Mouse (Mus musculus) Muller cell, postnatal 12 days (primary cell): ENCODE data around the gene Herpud1.

Experiments
- DNase-seq: peaks from one replicate; pipeline ENCODE4 v3.0.0-alpha.2; 2015; ENCODE audit errors: inconsistent ontology term

The Herpud1 gene

DNA sequence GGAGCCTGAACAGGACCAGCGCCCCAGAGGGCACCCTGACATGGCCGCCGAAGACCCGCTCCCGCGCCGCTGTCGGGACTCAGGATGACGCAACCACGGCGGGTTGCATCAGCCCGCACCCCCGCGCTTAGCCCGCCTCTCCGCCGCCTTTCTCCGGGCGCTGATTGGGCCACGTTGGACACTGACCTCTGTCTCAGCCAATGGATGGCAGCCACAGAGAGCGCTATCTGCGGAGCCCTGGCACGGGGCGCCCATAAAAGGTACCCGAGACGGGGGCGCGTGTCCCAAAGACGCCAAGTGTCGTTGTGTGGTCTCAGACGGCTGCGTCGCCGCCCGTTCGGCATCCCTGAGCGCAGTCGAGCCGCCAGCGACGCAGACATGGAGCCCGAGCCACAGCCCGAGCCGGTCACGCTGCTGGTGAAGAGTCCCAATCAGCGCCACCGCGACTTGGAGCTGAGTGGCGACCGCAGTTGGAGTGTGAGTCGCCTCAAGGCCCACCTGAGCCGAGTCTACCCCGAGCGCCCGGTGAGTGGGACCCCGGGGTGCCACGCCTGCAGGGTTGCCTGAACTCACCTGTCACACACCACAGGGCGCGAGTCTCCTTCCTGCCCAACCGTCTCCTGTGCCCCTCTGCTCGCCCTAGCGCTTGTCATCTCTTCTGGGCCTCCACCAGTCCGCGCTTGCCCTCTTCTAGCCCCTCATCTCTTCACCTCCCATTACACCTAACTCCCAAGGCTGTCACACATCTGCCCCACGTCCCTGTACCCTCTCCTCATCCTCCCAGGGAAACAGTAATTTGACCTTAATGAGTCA is at the start of gene Herpud1:
Gene Herpud1 (plus strand): TSS at position 225 of the 813 bp plus-strand sequence.
- DNase-seq, result peak; percentile 97

DNA sequence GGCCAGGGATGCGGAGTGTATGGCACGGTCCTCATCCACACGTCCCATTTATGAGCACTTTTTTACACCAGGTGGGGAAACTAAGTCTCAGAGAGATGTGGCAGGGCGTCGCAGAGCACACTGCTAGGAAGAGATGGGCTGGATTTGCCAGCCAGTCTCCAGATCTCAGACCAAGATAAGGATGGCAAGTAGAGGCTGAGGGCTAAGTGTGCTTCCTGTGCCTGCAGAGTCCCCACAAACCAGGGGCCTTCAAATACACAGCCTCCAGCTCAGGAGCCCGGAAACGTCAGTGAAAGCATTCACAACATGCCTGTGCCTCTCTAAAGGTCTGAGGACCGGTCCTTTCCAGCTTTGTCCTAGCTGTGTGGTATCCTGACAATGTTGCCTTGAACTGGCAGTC is 48.7 kb upstream of the Herpud1 start:
- no peak for DNase-seq

DNA sequence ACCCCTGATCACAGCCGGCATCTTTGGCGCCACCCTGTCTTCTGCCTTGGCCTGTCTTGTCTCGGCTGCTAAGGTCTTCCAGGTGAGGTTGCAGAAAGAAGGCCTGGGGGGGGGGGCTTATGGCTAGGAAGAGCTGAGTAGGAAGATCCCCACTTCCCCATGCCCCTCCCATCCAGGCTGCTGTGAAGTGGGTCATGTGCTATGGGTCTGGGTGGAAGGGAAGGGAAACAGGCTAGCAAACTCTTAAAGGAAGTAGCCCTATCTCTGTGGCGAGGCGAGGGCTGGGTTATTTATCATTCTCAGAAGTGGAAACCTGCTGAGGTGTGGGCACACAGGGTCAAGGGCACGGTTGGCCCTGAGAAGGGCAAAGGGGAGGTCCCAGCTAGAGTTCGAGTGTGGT is 45.4 kb upstream of the Herpud1 start:
- DNase-seq, result no peak

DNA sequence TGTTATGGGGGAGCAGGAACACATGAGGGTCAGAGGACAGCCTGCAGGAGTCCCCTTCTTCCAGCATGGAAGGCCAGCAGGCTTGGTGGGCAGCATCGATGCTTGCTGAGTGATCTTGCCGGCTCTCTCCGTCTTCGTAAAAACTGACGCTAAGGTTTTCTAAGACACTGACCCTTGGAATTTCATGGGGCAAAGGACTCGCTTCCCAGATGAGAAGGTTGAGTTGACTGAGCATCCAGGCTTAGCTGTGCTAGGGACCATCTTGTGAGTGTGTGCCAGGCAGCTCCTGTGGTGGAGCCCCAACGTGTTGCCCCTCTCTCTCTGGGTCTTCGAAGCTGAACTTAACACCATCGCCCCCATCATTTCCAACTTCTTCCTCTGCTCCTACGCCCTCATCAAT is 43.5 kb upstream of the Herpud1 start:
- DNase-seq, result no peak

DNA sequence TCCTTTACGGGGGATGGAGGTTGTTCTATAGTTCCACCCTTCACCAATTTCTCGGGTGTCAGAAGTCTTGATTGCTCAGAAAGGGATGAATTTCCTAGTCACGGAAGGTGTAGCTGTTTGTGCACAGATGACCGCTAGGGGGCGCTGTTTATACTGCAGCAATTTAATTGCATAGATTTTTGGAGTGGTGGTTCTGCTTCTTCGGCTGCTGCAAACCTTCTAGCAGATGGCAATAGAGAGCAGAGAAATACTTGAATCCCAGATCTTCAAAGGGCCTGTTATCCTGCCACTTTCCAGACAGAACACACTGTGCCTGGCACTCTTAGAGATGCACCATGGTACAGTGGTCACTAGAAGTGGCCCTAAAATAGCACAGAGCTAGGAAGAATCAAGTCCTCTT is 42.9 kb upstream of the Herpud1 start:
- DNase-seq, result peak; percentile 42

DNA sequence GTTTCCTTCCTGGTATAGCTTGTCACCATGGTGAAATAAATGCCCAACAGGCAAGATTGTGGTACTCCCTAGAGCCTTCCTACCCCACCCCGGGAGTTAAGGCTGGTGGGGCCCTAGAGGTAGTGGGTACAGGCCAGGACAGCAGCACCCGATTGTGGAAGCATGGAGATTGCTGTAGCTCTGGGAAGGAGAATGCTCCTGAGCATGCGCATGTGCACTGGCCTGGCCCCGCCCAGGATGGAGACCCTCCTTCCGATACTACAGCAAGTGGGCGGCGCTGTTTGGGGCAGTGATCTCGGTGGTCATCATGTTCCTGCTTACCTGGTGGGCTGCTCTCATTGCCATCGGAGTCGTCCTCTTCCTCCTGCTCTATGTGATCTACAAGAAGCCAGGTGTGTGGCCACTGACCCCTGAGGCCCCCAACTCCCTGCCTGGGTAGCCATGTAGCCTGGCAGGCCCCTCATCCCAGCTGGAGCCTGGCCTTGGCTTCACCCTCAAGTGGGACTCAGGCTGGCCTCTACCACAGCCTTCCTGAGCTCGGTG is 42.4 kb upstream of the Herpud1 start:
- no peak for DNase-seq

DNA sequence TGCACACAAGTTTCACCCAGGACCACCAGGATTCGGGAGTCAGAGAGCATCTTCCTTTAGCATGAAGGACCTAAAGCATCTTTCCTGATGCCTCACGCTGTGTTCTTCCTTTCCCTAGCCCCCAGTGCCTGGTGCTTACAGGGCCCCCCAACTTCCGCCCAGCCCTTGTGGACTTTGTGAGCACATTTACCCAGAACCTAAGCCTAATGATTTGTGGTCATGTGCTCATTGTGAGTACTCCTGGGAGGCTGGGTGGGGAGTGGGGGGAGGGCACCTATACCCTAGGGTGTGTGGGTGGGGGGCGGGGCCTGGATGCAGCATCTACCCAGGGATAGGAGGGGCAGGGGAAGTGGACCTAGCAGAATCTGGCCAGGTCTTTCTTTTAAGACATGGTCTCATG is 40.6 kb upstream of the Herpud1 start:
- DNase-seq, result no peak

DNA sequence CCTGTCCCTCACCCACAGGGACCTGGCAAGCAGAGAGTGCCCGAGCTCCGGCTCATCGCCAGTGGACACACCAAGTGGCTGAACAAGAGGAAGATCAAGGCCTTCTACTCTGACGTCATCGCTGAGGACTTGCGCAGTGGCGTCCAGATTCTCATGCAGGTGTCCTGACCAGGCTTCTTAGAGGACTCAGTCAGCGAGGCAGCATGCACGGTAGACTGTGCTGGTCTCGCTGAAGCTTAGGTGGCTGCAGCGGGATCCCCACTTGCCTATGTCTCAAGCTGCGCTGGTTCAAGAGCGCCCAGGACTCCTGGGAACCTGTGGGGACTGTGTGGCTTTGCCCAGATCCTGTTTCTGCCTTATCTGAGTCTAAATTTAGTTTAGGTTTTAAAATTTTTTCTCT is 40.0 kb upstream of the Herpud1 start:
- DNase-seq, result no peak

DNA sequence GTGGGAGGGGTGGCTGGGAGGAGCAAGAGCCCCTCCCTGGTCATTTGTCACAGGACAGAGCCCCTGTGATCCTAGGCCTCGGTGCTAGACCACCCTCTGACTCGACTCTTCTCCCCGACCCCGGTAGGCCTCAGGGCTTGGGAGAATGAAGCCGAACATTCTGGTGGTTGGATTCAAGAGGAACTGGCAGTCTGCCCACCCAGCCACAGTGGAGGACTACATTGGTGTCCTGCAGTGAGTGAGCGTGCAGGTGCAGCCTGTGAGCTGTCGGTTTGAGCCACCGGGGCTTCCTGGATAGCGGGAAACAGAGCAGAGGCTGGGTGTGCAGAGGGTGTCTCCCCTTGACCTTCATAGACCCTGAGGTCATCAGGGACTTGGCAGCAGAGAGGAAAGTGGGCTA is 37.8 kb upstream of the Herpud1 start:
- DNase-seq, result peak; percentile 61

DNA sequence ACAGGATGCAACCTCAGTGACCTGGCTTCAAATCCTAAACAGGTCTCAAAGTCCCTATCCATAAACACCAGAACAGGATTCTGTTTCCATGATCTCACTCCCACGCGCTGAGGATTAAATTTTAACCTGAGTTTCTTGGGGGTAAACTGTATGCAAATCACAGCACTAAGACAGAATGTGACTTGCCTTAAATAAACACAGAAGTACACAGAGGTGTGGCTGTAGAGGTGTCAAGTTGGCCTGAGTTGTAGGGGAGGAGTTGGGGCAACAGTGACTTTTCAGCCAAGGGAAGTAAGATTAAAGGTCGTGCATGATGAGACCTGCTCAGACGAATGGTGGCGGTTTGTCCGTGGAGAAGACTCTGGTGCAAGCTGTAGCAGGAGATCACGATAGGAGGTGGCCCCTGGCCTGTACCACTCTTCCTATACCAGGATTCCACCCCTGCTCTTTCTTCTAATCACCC is 32.1 kb upstream of the Herpud1 start:
- no peak for DNase-seq

DNA sequence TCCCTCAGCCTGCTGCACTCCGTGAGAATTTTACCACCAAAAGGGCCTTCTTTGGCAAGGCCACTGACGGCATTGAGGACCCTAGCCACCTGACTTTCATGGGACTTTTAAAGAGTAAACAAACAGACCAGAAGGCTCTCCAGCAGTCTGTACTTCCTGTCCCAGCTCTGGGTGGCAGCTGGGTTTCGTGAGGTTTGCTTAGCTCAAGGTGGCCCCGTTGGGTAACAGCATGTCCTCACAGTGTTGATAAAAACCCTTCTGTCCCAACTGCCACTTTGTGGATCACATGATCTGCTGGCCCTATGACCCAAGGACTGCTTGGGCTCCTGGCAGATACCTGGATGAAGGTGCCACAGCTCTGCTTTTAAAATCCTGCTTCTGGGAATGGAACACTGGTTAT is 31.7 kb upstream of the Herpud1 start:
- DNase-seq, result no peak

DNA sequence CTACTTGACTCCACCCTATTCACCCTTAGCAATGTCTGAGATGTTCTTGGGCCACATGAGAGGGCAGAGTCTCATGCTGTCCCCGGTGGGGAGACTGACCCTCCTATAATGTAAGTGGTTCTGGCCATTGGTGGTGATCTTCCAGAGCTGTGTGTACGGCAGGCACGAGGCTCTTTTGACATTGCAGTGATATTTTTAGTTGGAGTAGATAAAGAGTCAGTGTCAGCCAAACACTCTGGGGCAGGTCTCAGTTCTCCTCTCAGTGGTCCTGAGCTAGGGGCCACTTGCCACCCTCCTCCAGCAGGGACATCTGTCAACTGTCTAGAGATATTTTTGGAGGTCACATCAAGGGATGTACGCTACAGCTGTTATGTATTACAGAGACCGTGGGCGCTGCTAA is 29.0 kb upstream of the Herpud1 start:
- no peak for DNase-seq

DNA sequence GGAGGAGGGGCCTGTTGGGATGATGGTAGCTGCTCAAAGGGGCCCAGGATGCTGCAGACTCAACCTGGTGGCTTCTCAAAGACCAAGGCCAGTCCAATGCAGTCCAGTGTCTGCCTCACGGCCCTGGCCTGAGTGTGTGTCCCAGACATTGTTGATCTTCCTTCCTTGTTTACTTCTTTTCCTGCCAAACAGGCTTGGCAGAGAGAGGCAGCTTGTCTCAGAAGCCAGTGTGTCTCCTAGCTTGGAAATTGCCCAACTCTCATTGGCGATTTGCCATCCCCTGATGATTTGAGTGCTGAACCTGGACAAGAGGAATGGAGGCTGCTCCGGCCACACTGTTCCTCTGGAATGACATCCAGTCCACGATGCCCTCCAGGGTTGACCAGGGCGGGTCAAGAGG is 27.7 kb upstream of the Herpud1 start:
- peak; percentile 61 for DNase-seq

DNA sequence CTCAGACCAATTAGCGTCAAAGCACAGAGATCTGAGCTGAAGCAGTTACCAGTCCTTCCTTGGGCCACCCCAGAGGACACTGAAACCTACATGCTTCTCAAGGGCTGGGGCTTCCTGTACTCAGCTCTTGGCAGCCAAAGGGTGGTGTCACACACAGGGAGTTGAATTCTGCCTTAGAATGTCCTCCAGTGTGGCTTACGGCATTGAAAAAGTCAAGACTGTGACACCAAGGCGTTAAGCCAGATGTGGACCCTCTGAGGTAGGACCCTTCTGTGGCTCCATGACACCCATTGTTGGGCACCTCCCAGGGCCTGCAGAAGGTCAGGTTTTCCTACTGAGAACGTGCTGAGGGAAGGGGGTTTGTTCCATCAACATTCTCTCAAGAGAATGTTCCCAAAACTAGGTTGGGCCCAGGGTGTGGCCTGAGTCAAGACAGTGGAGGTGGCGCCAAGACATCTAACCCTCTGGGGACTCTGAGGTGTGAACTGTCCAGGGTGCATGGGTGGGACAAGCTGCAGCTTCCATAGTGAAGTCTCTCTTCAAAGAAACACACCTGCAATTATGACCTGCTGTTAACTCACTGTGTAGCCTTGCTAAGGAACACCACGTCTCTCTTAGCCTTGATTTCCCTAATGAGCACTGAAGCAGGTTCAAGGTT is 24.3 kb upstream of the Herpud1 start:
- no peak for DNase-seq

DNA sequence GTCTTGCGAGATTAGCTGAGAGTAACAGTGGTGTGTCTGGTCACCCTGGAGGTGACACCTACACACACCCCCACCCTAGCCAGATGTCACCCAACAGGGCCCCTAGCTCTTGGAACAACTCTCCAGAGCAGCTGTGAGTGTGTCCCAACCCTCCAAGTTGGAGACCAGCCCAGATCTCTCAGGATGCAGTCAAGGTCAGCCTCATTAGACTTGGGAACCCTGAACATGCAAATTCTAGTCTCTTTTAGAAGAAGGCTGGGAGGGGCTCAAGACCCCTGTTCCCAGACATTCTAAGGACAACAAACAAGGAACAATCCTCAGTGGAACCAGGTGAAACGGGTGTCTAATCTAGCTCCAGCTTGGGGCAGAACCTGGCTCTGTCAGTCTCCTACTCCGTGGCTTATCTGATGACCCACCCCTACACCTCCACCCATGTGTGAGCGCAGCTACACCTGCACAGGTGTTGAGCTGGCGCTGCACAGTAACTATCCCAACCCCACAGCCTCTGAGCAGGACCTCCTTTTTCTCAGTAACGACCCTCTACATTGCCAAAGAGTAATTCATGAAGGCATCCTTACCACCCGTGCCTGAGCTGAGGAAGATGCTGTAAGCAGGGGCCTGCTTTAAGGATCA is 23.5 kb upstream of the Herpud1 start:
- DNase-seq, result no peak

DNA sequence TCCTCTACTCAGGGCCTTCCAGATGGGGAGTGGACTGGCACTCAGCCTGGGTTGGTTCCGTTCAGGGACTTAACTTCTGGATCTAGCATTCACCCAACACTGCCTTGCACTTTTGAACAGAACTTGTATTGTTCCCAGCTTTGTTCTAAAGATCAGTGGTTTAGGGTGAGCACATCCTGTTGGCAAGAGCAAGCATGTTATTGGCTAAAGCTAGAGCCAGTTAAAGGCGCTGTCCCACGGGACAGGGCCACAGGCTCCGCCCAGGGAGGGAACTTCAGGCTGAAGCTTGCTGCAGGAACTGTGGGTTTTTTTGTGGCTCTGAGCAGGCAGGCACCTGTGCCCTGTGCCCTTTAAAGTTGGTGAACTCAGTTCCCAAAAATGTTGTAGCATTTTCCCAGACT is 22.9 kb upstream of the Herpud1 start:
- peak; percentile 78 for DNase-seq

DNA sequence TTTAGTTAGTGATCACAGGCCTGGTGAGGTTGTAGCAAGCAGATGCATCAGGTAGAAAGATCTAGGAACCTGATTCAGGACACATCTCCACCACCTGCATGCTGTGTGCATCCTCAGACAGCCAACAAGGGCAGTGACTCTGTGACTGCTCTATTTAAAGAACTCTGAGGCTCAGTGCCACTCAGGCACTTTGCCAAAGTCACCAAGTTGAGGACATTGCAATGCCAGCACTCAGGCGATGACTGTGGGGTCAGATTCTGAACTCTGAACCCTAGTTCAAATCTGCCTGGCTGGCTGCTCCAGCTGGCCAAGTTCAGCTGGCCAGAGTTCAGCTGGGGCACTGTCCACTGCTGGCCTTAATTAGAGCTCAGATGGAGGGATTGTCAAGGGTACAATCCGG is 22.3 kb upstream of the Herpud1 start:
- no peak for DNase-seq

DNA sequence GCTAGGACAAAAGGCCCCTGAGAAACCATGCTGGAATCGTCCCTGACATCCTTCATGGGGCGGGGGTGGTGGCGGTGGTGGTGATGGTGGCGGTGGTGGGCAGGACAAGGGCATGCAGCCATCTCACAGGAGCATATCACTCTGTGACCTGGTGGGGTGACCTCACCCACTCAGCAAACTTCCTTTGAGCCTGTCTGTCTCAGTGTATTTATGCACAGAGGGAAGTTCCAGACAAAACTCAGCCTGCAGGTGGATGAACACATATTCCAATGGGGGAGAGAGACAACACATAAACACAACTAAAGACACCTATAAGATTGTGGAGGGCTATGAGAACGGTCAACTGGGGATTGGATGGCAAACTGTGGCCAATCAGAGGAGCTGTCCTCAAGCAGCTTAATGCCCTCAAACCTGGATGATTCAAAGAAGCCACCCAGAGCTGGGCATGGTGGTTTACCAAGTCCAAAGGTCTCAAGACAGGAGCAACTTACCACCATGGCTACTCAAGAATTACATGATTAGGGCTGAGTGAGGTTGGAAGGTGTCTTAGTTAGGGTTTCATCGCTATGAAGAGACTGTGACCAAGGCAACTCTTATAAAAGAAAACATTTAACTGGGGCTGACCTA is 21.4 kb upstream of the Herpud1 start:
- DNase-seq, result no peak

DNA sequence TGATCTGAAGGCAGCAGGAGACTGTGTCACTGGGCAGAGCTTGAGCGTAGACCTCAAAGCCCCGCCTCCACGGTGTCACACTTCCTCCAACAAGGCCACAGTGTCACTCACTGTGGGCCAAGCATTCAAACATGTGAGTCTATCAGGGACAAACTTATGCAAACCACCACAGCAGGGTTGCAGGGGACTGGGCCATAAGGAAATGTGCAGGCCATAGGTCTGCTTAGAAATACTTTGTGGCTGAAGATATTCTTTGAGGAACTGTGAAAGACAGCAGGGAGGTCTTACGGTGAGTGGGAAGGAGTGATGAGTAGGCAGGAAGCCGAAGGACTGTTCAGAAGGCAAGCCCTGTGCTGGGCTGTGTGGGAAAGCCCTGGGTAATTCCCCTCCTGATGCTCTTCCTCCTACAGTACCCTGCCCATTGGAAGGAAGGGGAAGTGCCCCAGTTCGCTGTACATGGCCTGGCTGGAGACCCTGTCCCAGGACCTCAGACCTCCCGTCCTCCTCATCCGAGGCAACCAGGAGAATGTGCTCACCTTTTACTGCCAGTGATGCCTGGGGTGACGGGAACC is 20.7 kb upstream of the Herpud1 start:
- DNase-seq, result no peak

DNA sequence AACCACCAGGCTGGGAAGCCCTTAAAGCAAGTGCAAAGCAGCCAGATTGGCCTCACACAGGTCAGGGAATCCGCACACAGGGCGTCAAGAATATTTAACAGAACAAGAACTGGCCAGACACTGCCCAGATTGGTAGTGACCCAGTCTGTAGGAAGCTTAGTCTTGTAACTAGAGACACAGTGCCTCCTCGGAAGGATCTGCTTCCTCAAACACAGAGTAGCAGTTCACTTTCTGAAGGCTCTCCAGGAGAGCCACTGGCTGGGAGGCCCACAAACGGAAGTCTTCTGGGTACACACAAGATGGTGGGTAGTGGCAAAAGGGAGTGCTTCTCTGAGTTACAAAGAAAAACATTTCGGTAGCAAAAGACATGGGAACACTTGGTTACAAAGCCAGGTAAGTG is 15.4 kb upstream of the Herpud1 start:
- no peak for DNase-seq

DNA sequence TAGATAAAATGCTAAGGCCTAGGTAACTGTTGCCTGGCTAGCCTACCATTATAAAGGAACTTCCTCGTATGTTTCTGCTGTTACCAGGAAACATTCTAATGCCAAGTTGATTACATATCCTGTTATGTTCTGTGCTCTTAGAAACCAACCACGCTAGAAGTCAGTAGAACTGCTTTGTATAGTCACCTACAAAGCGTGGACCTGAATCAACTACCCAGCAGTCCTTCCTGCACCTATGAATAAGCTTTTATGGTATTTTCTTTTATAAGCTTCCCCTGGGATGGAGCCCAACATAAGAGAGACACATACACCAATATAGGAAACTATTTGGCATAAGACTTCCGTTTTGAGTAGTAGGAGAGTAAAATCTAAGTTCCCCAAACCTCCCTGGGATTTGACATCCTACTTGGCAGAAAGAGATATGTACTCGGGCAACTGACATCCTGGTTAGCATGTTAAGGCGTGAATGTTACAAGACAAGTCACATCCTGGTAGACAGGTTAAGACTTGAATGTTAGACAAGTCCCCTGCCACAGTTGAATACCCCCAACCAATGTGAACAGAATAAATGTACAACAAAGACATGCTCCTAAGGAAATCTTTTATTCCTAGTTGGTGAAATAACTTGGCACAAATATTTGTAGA is 13.2 kb upstream of the Herpud1 start:
- DNase-seq, result no peak
